ENCODE assay signal across 7 mouse cellular contexts in genomic region chr12:51348698-51348998, GRCm38 (mm10). TPM values are rescaled to one million over a fixed set of nuclear protein-coding genes. Genes with fewer than 3 reads are reported as not detected.
DNase-seq lines count a peak whose midpoint lies in the region; ATAC-seq and TF ChIP-seq lines count a peak whose summit lies in the region.

No protein-coding gene starts in this region.

- peak overlapping the region; percentile 95 for H3K9ac ChIP-seq in forebrain, embryonic 11.5 days (ENCODE audit: low read length)

- TF ChIP-seq POLR2A in small intestine, adult 2 months (IDR thresholded peaks at IDR 0.05; ENCODE audit: low read depth, low read length) = no peak

- TF ChIP-seq CTCF in small intestine, adult 2 months (IDR thresholded peaks at IDR 0.05; ENCODE audit: extremely low read depth, insufficient read length, insufficient replicate concordance, low read depth, low read length) = no peak

- under 1% methylated on average over 10 of the region's 10 CpGs for WGBS in forebrain, embryonic 11.5 days
- WGBS in limb, embryonic 10.5 days = under 1% methylated on average over 10 of the region's 10 CpGs
- 0% methylated on average over 10 of the region's 10 CpGs for WGBS in small intestine, adult 2 months

- H3K27me3 ChIP-seq in megakaryocyte, embryonic 14.5 days (replicated peaks) = no peaks in the 10 kb centered on the region
- no peaks in the 10 kb centered on the region for H3K27me3 ChIP-seq in forebrain, embryonic 11.5 days (ENCODE audit: control insufficient read depth, insufficient read depth, low read length)
- no peaks in the 10 kb centered on the region for H3K27me3 ChIP-seq in limb, embryonic 10.5 days (ENCODE audit: low read depth, poor library complexity, severe bottlenecking)
- no peaks in the 10 kb centered on the region for H3K27me3 ChIP-seq in small intestine, adult 2 months (ENCODE audit: control insufficient read depth, insufficient read depth, low read length)

- H3K27ac ChIP-seq in forebrain, embryonic 11.5 days (ENCODE audit: low read depth, low read length) = peak overlapping the region; percentile 98
- H3K27ac ChIP-seq in limb, embryonic 10.5 days = peak overlapping the region; percentile 96
- H3K27ac ChIP-seq in small intestine, adult 2 months (ENCODE audit: insufficient read depth, low read depth, low read length) = 0 out of 2 replicates have a peak overlapping the region, but pooled peaks have one; percentile 59

- H3K4me1 ChIP-seq in megakaryocyte, embryonic 14.5 days = peaks cover 15% of the 10 kb centered on the region; the same call in 1 of the 2 replicates
- peaks cover 6% of the 10 kb centered on the region; the same call in 1 of the 2 replicates for H3K4me1 ChIP-seq in forebrain, embryonic 11.5 days (replicated peaks; ENCODE audit: control insufficient read depth, insufficient read depth, low read length)
- peaks cover 7% of the 10 kb centered on the region for H3K4me1 ChIP-seq in limb, embryonic 10.5 days
- H3K4me1 ChIP-seq in small intestine, adult 2 months (ENCODE audit: control insufficient read depth, insufficient read depth, insufficient read length, low read length) = no peaks in the 10 kb centered on the region

- peak overlapping the region; percentile 96 for H3K4me3 ChIP-seq in megakaryocyte, embryonic 14.5 days (replicated peaks)
- H3K4me3 ChIP-seq in forebrain, embryonic 11.5 days (ENCODE audit: low read depth, low read length) = peak overlapping the region; percentile 76
- H3K4me3 ChIP-seq in limb, embryonic 10.5 days = peak overlapping the region; percentile 83
- H3K4me3 ChIP-seq in small intestine, adult 2 months (ENCODE audit: low read depth, low read length) = peak overlapping the region; percentile 94

- H3K4me2 ChIP-seq in forebrain, embryonic 11.5 days (ENCODE audit: low read depth, low read length, severe bottlenecking) = peak overlapping the region; percentile 63

- H3K9me3 ChIP-seq in megakaryocyte, embryonic 14.5 days = no peaks in the 10 kb centered on the region
- no peaks in the 10 kb centered on the region for H3K9me3 ChIP-seq in forebrain, embryonic 11.5 days (ENCODE audit: control insufficient read depth, low read length)
- no peaks in the 10 kb centered on the region for H3K9me3 ChIP-seq in limb, embryonic 10.5 days (replicated peaks)

- no peak for ATAC-seq in megakaryocyte, adult 5-6 weeks (ENCODE audit: poor library complexity, severe bottlenecking)
- ATAC-seq in forebrain, embryonic 11.5 days (replicated peaks; ENCODE audit: low FRiP score) = peak; percentile 50
- no peak for ATAC-seq in erythroid progenitor cell, adult 5-6 weeks (replicated peaks; ENCODE audit: low FRiP score, poor library complexity, severe bottlenecking)

- no peak for DNase-seq in forebrain, embryonic 11.5 days (ENCODE audit: low spot score)
- DNase-seq in limb, embryonic 10.5 days (ENCODE audit: low spot score) = no peak
- no peak for DNase-seq in layer of hippocampus, adult 8-10 months (ENCODE audit: low spot score in 2 of 2)

- H3K36me3 ChIP-seq in megakaryocyte, embryonic 14.5 days (replicated peaks; ENCODE audit: low read length) = peaks cover 26% of the 10 kb centered on the region
- H3K36me3 ChIP-seq in forebrain, embryonic 11.5 days (ENCODE audit: control insufficient read depth, insufficient read depth, low read length) = peaks cover 5% of the 10 kb centered on the region; the same call in 1 of the 2 replicates
- H3K36me3 ChIP-seq in limb, embryonic 10.5 days = peaks cover 32% of the 10 kb centered on the region
- H3K36me3 ChIP-seq in small intestine, adult 2 months (ENCODE audit: control insufficient read depth, insufficient read depth, low read length) = peaks cover 8% of the 10 kb centered on the region

RNA-seq across cellular contexts. Expression of gene G2e3, which starts 0.8 kb away (rescaled TPM):
- 0.21 TPM in 1 of 2 replicates, not detected in the other for polyA plus RNA-seq in megakaryocyte, embryonic 14.5 days (2012; ENCODE audit: insufficient read depth, low replicate concordance)
- total RNA-seq in megakaryocyte, adult 5-6 weeks (2015) = 27.4 and 30.5 TPM in 2 replicates
- total RNA-seq in megakaryocyte, adult 5-6 weeks (2017) = 25.1 and 41.2 TPM in 2 replicates
- 46.2 and 51.7 TPM in 2 replicates for polyA plus RNA-seq in forebrain, embryonic 11.5 days (2014; fragmentation: Nextera tagmentation; extraction: Ambion mirVana)
- polyA plus RNA-seq in limb, embryonic 10.5 days (2016; fragmentation: Nextera tagmentation; extraction: Ambion mirVana) = 40.2 and 45.0 TPM in 2 replicates
- 0.06 and 0.24 TPM in 2 replicates for polyA plus RNA-seq in small intestine, adult 2 months (2012; rRNA removed)
- total RNA-seq in layer of hippocampus, adult 8-10 months (2022) = 10 to 100 TPM in 3 of 4 experiments, 1 to 10 TPM in 1; 8.8 to 13.7 (median 11.6) TPM
- total RNA-seq in erythroid progenitor cell, adult 5-6 weeks (2015; ENCODE audit: low replicate concordance) = 38.9 and 68.3 TPM in 2 replicates
- total RNA-seq in erythroid progenitor cell, adult 5-6 weeks (2017; ENCODE audit: low replicate concordance) = 102 and 109 TPM in 2 replicates

RNA-seq across cellular contexts. Expression of gene Scfd1, which starts 28.7 kb away (rescaled TPM):
- polyA plus RNA-seq in megakaryocyte, embryonic 14.5 days (2012; ENCODE audit: insufficient read depth, low replicate concordance) = 1.6 TPM in 1 of 2 replicates, not detected in the other
- total RNA-seq in megakaryocyte, adult 5-6 weeks (2015) = 51.8 and 59.5 TPM in 2 replicates
- total RNA-seq in megakaryocyte, adult 5-6 weeks (2017) = 71.4 and 76.1 TPM in 2 replicates
- 68.7 and 74.6 TPM in 2 replicates for polyA plus RNA-seq in forebrain, embryonic 11.5 days (2014; fragmentation: Nextera tagmentation; extraction: Ambion mirVana)
- polyA plus RNA-seq in limb, embryonic 10.5 days (2016; fragmentation: Nextera tagmentation; extraction: Ambion mirVana) = 55.4 and 68.7 TPM in 2 replicates
- polyA plus RNA-seq in small intestine, adult 2 months (2012; rRNA removed) = 1.8 and 5.5 TPM in 2 replicates
- total RNA-seq in layer of hippocampus, adult 8-10 months (2022) = 10 to 100 TPM; 41.6 to 45.0 (median 42.4) TPM
- 40.0 and 51.6 TPM in 2 replicates for total RNA-seq in erythroid progenitor cell, adult 5-6 weeks (2015; ENCODE audit: low replicate concordance)
- 47.7 and 66.1 TPM in 2 replicates for total RNA-seq in erythroid progenitor cell, adult 5-6 weeks (2017; ENCODE audit: low replicate concordance)

Comparison
In these comparisons a context has a peak if more than half of its experiments do, and no peak if none do; other contexts are left out.
1. RNA of gene G2e3, which starts 0.8 kb away (polyA plus RNA-seq): 46.2 to 51.7 TPM in forebrain, embryonic 11.5 days and 40.2 to 45.0 TPM in limb, embryonic 10.5 days; 0.06 to 0.24 TPM in small intestine, adult 2 months and 0.21 TPM in megakaryocyte, embryonic 14.5 days; every median in the first group is over 10 times any median in the second.
2. Peak in every context shown above with its lines, with median percentiles within 50 percentile points of each other: H3K4me3 ChIP-seq and H3K27ac ChIP-seq.